Mouse (Mus musculus): Measurements from ENCODE around the gene Pld3.

DNA sequence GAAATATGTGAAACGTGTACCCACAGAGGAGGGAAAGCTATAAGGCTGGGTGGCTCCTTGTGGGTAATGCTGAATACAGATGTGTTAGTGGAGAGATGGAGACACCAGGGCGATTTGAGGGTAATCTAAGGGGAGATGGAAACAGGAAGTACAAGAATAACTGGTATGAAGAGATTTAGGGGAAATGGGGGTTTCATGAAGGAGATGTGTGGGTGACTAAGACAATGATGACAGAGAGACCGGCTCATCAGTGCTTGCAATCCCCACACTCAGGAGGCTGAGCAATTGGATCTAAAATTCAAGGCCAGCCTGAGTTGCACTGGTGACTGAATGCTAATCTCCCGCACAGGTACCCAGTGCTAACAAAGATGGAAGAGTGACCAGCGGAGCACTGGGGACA is 948 bp downstream of the Pld3 start:
- TF ChIP-seq POLR2A (IDR thresholded peaks at IDR 0.05; ENCODE audit: extremely low read depth, insufficient read depth, low read length): no peak
- TF ChIP-seq CTCF (IDR thresholded peaks at IDR 0.05; ENCODE audit: low read depth, low read length): no peak
